In genomic region chr11:101133037-101133436, GRCm38 (mm10) we compare ENCODE assay signal across 17 mouse cellular contexts. TPM values are rescaled to one million over a fixed set of nuclear protein-coding genes. Genes with fewer than 3 reads are reported as not detected.
DNase-seq lines count a peak whose midpoint lies in the region; ATAC-seq and TF ChIP-seq lines count a peak whose summit lies in the region.
"Had no signal": no experiment of that assay in that cellular context is flagged by ENCODE, and none has a peak within 500 bp of the region (broad histone marks: within the 10 kb centered on the region; RNA-seq: fewer than 3 reads in every experiment).

No protein-coding gene starts in this region.

- no peak for TF ChIP-seq RAD21 in MEL (IDR thresholded peaks at IDR 0.05; ENCODE audit: low read depth, low read length)

- WGBS in kidney, embryonic 16.5 days = 55% methylated on average over 12 of the region's 12 CpGs
- WGBS in kidney, postnatal 0 days = 52% methylated on average over 12 of the region's 12 CpGs
- WGBS in intestine, embryonic 16.5 days = 57% methylated on average over 12 of the region's 12 CpGs

- peaks cover 4% of the 10 kb centered on the region for H3K9me3 ChIP-seq in kidney, embryonic 16.5 days (ENCODE audit: low read length)
- no peaks in the 10 kb centered on the region for H3K9me3 ChIP-seq in MEL (replicated peaks; ENCODE audit: insufficient read depth, low read length)
- H3K9me3 ChIP-seq in kidney, postnatal 0 days (replicated peaks; ENCODE audit: low read length) = no peaks in the 10 kb centered on the region
- no peaks in the 10 kb centered on the region for H3K9me3 ChIP-seq in intestine, embryonic 16.5 days (ENCODE audit: control insufficient read depth, low read length)

- H3K27me3 ChIP-seq in kidney, embryonic 16.5 days (ENCODE audit: insufficient read depth, low read length) = no peaks in the 10 kb centered on the region
- H3K27me3 ChIP-seq in MEL (ENCODE audit: control insufficient read depth in 1 of 2, insufficient read depth in 2 of 2, low read length in 2 of 2) = no peaks in the 10 kb centered on the region
- no peaks in the 10 kb centered on the region for H3K27me3 ChIP-seq in kidney, postnatal 0 days (ENCODE audit: insufficient read depth, low read length)
- H3K27me3 ChIP-seq in intestine, embryonic 16.5 days (replicated peaks; ENCODE audit: control insufficient read depth, insufficient read depth, low read length) = no peaks in the 10 kb centered on the region
- H3K27me3 ChIP-seq: embryonic facial prominence, embryonic 13.5 days had no signal

- H3K4me1 ChIP-seq in kidney, embryonic 16.5 days (ENCODE audit: insufficient read depth, low read length) = peaks cover 6% of the 10 kb centered on the region; the same call in 1 of the 2 replicates
- H3K4me1 ChIP-seq in MEL (ENCODE audit: control insufficient read depth in 1 of 2, insufficient read depth in 2 of 2, low read length in 2 of 2) = peaks cover 3 to 13% of the 10 kb centered on the region in 2 experiments; a peak in 3 of 4 replicates
- H3K4me1 ChIP-seq in brown adipose tissue, adult 24 weeks (ENCODE audit: control insufficient read depth, insufficient read depth, insufficient read length, low read length) = peaks cover 20% of the 10 kb centered on the region
- H3K4me1 ChIP-seq in kidney, postnatal 0 days (replicated peaks; ENCODE audit: insufficient read depth, low read length) = no peaks in the 10 kb centered on the region; the same call in 1 of the 2 replicates
- peaks cover 3% of the 10 kb centered on the region; the same call in 1 of the 2 replicates for H3K4me1 ChIP-seq in intestine, embryonic 16.5 days (ENCODE audit: control insufficient read depth, insufficient read depth, low read length)
- H3K4me1 ChIP-seq: embryonic facial prominence, embryonic 13.5 days had no signal

- peak; percentile 29 for DNase-seq in kidney, adult 11 months
- no peak for DNase-seq in MEL (ENCODE audit: low read depth, low spot score)
- DNase-seq in kidney, postnatal 0 days (ENCODE audit: low spot score) = peak; percentile 50
- DNase-seq: adrenal gland, adult 8-10 months; cerebellum, adult 11 months; gastrocnemius, postnatal 36 days; left cerebral cortex, postnatal 4 days had no signal

- H3K9ac ChIP-seq in kidney, embryonic 16.5 days (replicated peaks; ENCODE audit: low read length) = no peak overlapping the region
- H3K9ac ChIP-seq in MEL (ENCODE audit: control insufficient read depth, low read depth, low read length, poor library complexity, severe bottlenecking) = no peak overlapping the region
- no peak overlapping the region for H3K9ac ChIP-seq in kidney, postnatal 0 days (ENCODE audit: low read depth, low read length)
- no peak overlapping the region for H3K9ac ChIP-seq in intestine, embryonic 16.5 days (ENCODE audit: low read depth, low read length)
- H3K9ac ChIP-seq: embryonic facial prominence, embryonic 13.5 days had no signal

- H3K4me2 ChIP-seq in kidney, embryonic 16.5 days (replicated peaks; ENCODE audit: low read depth, low read length) = no peak overlapping the region
- H3K4me2 ChIP-seq in kidney, postnatal 0 days (ENCODE audit: low read length) = no peak overlapping the region
- no peak overlapping the region for H3K4me2 ChIP-seq in intestine, embryonic 16.5 days (ENCODE audit: low read depth, low read length)
- H3K4me2 ChIP-seq: embryonic facial prominence, embryonic 13.5 days had no signal

- H3K79me2 ChIP-seq in MEL (ENCODE audit: control insufficient read depth, insufficient read depth, low read length, poor library complexity) = no peaks in the 10 kb centered on the region

- no peak overlapping the region for H3K27ac ChIP-seq in kidney, embryonic 16.5 days (ENCODE audit: low read length)
- no peak overlapping the region for H3K27ac ChIP-seq in MEL (ENCODE audit: control insufficient read depth, low read depth, low read length)
- 0 out of 2 replicates have a peak overlapping the region, but pooled peaks have one; percentile 8 for H3K27ac ChIP-seq in brown adipose tissue, adult 24 weeks (replicated peaks; ENCODE audit: low read depth, low read length)
- no peak overlapping the region for H3K27ac ChIP-seq in kidney, postnatal 0 days
- no peak overlapping the region for H3K27ac ChIP-seq in intestine, embryonic 16.5 days (ENCODE audit: low read length)
- H3K27ac ChIP-seq: embryonic facial prominence, embryonic 13.5 days; left cerebral cortex, adult 2 months had no signal

- 0 out of 4 replicates have a peak, but pooled peaks of 1 of the 2 experiments have one; percentile 17 for TF ChIP-seq EP300 in MEL (IDR thresholded peaks at IDR 0.05; ENCODE audit: low read depth in 1 of 2, low read length in 2 of 2)

- no peak for ATAC-seq in kidney, embryonic 16.5 days (ENCODE audit: low FRiP score, low TSS enrichment)
- ATAC-seq in kidney, postnatal 0 days (replicated peaks; ENCODE audit: low FRiP score, low read depth) = no peak
- ATAC-seq in intestine, embryonic 16.5 days = no peak
- no peak for ATAC-seq in inflammation-experienced regulatory T-cells, adult 6 months
- ATAC-seq: forebrain, embryonic 16.5 days; hindbrain, embryonic 16.5 days had no signal

- no peaks in the 10 kb centered on the region for H3K36me3 ChIP-seq in kidney, embryonic 16.5 days (ENCODE audit: insufficient read depth, low read length)
- peaks cover 0 to 7% of the 10 kb centered on the region in 2 experiments; a peak in 1 of 4 replicates for H3K36me3 ChIP-seq in MEL (ENCODE audit: control insufficient read depth in 1 of 2, insufficient read depth in 2 of 2, low read length in 2 of 2)
- no peaks in the 10 kb centered on the region for H3K36me3 ChIP-seq in kidney, postnatal 0 days (ENCODE audit: insufficient read depth, low read length)
- no peaks in the 10 kb centered on the region for H3K36me3 ChIP-seq in intestine, embryonic 16.5 days (ENCODE audit: control insufficient read depth, insufficient read depth, low read length)
- H3K36me3 ChIP-seq: embryonic facial prominence, embryonic 13.5 days had no signal

- no peak for TF ChIP-seq CTCF in MEL (IDR thresholded peaks at IDR 0.05 in 2 of 3, conservative IDR thresholded peaks at IDR 0.05 in 1 of 3; ENCODE audit: control insufficient read depth in 1 of 3, insufficient read depth in 1 of 3, low read depth in 2 of 3, low read length in 3 of 3, poor library complexity in 1 of 3, severe bottlenecking in 1 of 3)
- TF ChIP-seq CTCF in kidney, postnatal 0 days (IDR thresholded peaks at IDR 0.05; ENCODE audit: low read depth) = no peak

- no peak overlapping the region for H3K4me3 ChIP-seq in kidney, embryonic 16.5 days (ENCODE audit: low read length)
- no peak overlapping the region for H3K4me3 ChIP-seq in MEL (ENCODE audit: control insufficient read depth in 1 of 2, insufficient read depth in 1 of 2, low read depth in 2 of 2, low read length in 2 of 2)
- no peak overlapping the region for H3K4me3 ChIP-seq in brown adipose tissue, adult 24 weeks (ENCODE audit: insufficient read depth, low read depth, low read length)
- H3K4me3 ChIP-seq in kidney, postnatal 0 days (replicated peaks; ENCODE audit: low read depth, low read length) = no peak overlapping the region
- H3K4me3 ChIP-seq in intestine, embryonic 16.5 days (ENCODE audit: low read length) = no peak overlapping the region
- H3K4me3 ChIP-seq: embryonic facial prominence, embryonic 13.5 days; left cerebral cortex, adult 2 months had no signal

- TF ChIP-seq POLR2A in MEL (IDR thresholded peaks at IDR 0.05; ENCODE audit: control insufficient read depth in 1 of 2, insufficient read depth in 1 of 2, low read depth in 1 of 2, low read length in 2 of 2, poor library complexity in 1 of 2) = no peak

RNA-seq across cellular contexts. Expression of gene Tubg1, which starts 13.3 kb away (rescaled TPM):
- polyA plus RNA-seq in kidney, embryonic 16.5 days (2015; fragmentation: Nextera tagmentation; extraction: Ambion mirVana) = 98.1 and 98.2 TPM in 2 replicates
- 60.0 and 68.1 TPM in 2 replicates for total RNA-seq in MEL (2012; rRNA removed)
- polyA plus RNA-seq in MEL (2012; ENCODE audit: insufficient read depth in 1 of 2, insufficient read length in 2 of 2, low read depth in 1 of 2, low replicate concordance in 2 of 2, missing spikeins in 1 of 2) = 100 to 1,000 TPM; 125 to 183 TPM
- 46.6 and 49.2 TPM in 2 replicates for polyA plus RNA-seq in brown adipose tissue, adult 24 weeks (2012; ENCODE audit: insufficient read depth, insufficient read length, missing spikeins)
- polyA plus RNA-seq in kidney, postnatal 0 days (2015; fragmentation: Nextera tagmentation; extraction: Ambion mirVana) = 48.4 and 56.7 TPM in 2 replicates
- 51.0 and 56.3 TPM in 2 replicates for polyA plus RNA-seq in intestine, embryonic 16.5 days (2015; fragmentation: Nextera tagmentation; extraction: Ambion mirVana)
- polyA plus RNA-seq in inflammation-experienced regulatory T-cells, adult 6 months (2017; shearing (Covaris generic)) = 10 to 100 TPM; 24.7 to 32.4 (median 24.7) TPM

RNA-seq across cellular contexts. Expression of gene Retreg3, which starts 13.3 kb away (rescaled TPM):
- 21.9 and 23.2 TPM in 2 replicates for polyA plus RNA-seq in kidney, embryonic 16.5 days (2015; fragmentation: Nextera tagmentation; extraction: Ambion mirVana)
- total RNA-seq in MEL (2012; rRNA removed) = 17.0 and 24.6 TPM in 2 replicates
- polyA plus RNA-seq in MEL (2012; ENCODE audit: insufficient read depth in 1 of 2, insufficient read length in 2 of 2, low read depth in 1 of 2, low replicate concordance in 2 of 2, missing spikeins in 1 of 2) = 10 to 100 TPM in 1 of 2 experiments, not detected in 1; 23.4 TPM
- polyA plus RNA-seq in brown adipose tissue, adult 24 weeks (2012; ENCODE audit: insufficient read depth, insufficient read length, missing spikeins) = 43.7 and 49.6 TPM in 2 replicates
- polyA plus RNA-seq in kidney, postnatal 0 days (2015; fragmentation: Nextera tagmentation; extraction: Ambion mirVana) = 23.2 and 23.7 TPM in 2 replicates
- 12.6 and 13.2 TPM in 2 replicates for polyA plus RNA-seq in intestine, embryonic 16.5 days (2015; fragmentation: Nextera tagmentation; extraction: Ambion mirVana)
- 10 to 100 TPM; 15.1 to 26.8 (median 21.4) TPM for polyA plus RNA-seq in inflammation-experienced regulatory T-cells, adult 6 months (2017; shearing (Covaris generic))

RNA-seq across cellular contexts. Expression of gene Tubg2, which starts 22.7 kb away (rescaled TPM):
- 4.2 and 4.5 TPM in 2 replicates for polyA plus RNA-seq in kidney, embryonic 16.5 days (2015; fragmentation: Nextera tagmentation; extraction: Ambion mirVana)
- total RNA-seq in MEL (2012; rRNA removed) = not detected in 2 replicates
- not detected for polyA plus RNA-seq in MEL (2012; ENCODE audit: insufficient read depth in 1 of 2, insufficient read length in 2 of 2, low read depth in 1 of 2, low replicate concordance in 2 of 2, missing spikeins in 1 of 2)
- polyA plus RNA-seq in brown adipose tissue, adult 24 weeks (2012; ENCODE audit: insufficient read depth, insufficient read length, missing spikeins) = 1.1 and 1.9 TPM in 2 replicates
- 4.3 and 4.9 TPM in 2 replicates for polyA plus RNA-seq in kidney, postnatal 0 days (2015; fragmentation: Nextera tagmentation; extraction: Ambion mirVana)
- polyA plus RNA-seq in intestine, embryonic 16.5 days (2015; fragmentation: Nextera tagmentation; extraction: Ambion mirVana) = 3.9 and 4.2 TPM in 2 replicates
- polyA plus RNA-seq in inflammation-experienced regulatory T-cells, adult 6 months (2017; shearing (Covaris generic)) = 1 to 10 TPM; 1.2 to 1.8 (median 1.5) TPM
- total RNA-seq: hematopoietic stem cell, adult 5-6 weeks; liver, adult 2 months had no signal

RNA-seq across cellular contexts. Expression of gene Cntnap1, which starts 37.3 kb away (rescaled TPM):
- polyA plus RNA-seq in kidney, embryonic 16.5 days (2015; fragmentation: Nextera tagmentation; extraction: Ambion mirVana) = 2.2 TPM in 2 replicates
- total RNA-seq in MEL (2012; rRNA removed) = not detected in 2 replicates
- under 1 TPM in 1 of 2 experiments, not detected in 1; 0.01 TPM for polyA plus RNA-seq in MEL (2012; ENCODE audit: insufficient read depth in 1 of 2, insufficient read length in 2 of 2, low read depth in 1 of 2, low replicate concordance in 2 of 2, missing spikeins in 1 of 2)
- 7.2 and 11.2 TPM in 2 replicates for polyA plus RNA-seq in brown adipose tissue, adult 24 weeks (2012; ENCODE audit: insufficient read depth, insufficient read length, missing spikeins)
- 0.75 and 0.78 TPM in 2 replicates for polyA plus RNA-seq in kidney, postnatal 0 days (2015; fragmentation: Nextera tagmentation; extraction: Ambion mirVana)
- 0.86 and 0.87 TPM in 2 replicates for polyA plus RNA-seq in intestine, embryonic 16.5 days (2015; fragmentation: Nextera tagmentation; extraction: Ambion mirVana)
- under 1 TPM in 2 of 3 experiments, not detected in 1; 0.09 to 0.15 TPM for polyA plus RNA-seq in inflammation-experienced regulatory T-cells, adult 6 months (2017; shearing (Covaris generic))
- total RNA-seq: hematopoietic stem cell, adult 5-6 weeks had no signal

RNA-seq across cellular contexts. Expression of gene Psmc3ip, which starts 37.8 kb away (rescaled TPM):
- 40.0 and 40.1 TPM in 2 replicates for polyA plus RNA-seq in kidney, embryonic 16.5 days (2015; fragmentation: Nextera tagmentation; extraction: Ambion mirVana)
- 9.1 and 14.5 TPM in 2 replicates for total RNA-seq in MEL (2012; rRNA removed)
- polyA plus RNA-seq in MEL (2012; ENCODE audit: insufficient read depth in 1 of 2, insufficient read length in 2 of 2, low read depth in 1 of 2, low replicate concordance in 2 of 2, missing spikeins in 1 of 2) = 1 to 10 TPM in 1 of 2 experiments, not detected in 1; 8.2 TPM
- 1.7 and 3.6 TPM in 2 replicates for polyA plus RNA-seq in brown adipose tissue, adult 24 weeks (2012; ENCODE audit: insufficient read depth, insufficient read length, missing spikeins)
- 23.2 and 26.4 TPM in 2 replicates for polyA plus RNA-seq in kidney, postnatal 0 days (2015; fragmentation: Nextera tagmentation; extraction: Ambion mirVana)
- polyA plus RNA-seq in intestine, embryonic 16.5 days (2015; fragmentation: Nextera tagmentation; extraction: Ambion mirVana) = 15.0 and 18.1 TPM in 2 replicates
- 10 to 100 TPM in 1 of 3 experiments, 1 to 10 TPM in 2; 7.7 to 19.7 (median 10.0) TPM for polyA plus RNA-seq in inflammation-experienced regulatory T-cells, adult 6 months (2017; shearing (Covaris generic))
